Mouse (Mus musculus) myocyte (in vitro differentiated cells): Measurements from ENCODE around the gene Srrt.

Experiments used
- E2F4 ChIP-seq: IDR thresholded peaks from one replicate; pipeline ENCODE4 v1.6.1; 2011; ENCODE audit warnings: mild to moderate bottlenecking, control low read depth, moderate library complexity; ENCODE audit not compliant: insufficient read depth
- MYOD1 ChIP-seq, 3 experiments: IDR thresholded peaks; one replicate each; pipeline ENCODE4 v1.6.1; 2011; ENCODE audit warnings: control low read depth in 2 of 3, low read depth in 2 of 3, mild to moderate bottlenecking in 2 of 3, moderate library complexity in 1 of 3; ENCODE audit not compliant: insufficient read length in 2 of 3, control insufficient read depth in 1 of 3
- POLR2A ChIP-seq: IDR thresholded peaks from one replicate; pipeline ENCODE4 v1.6.1; 2011; ENCODE audit warnings: low read depth, mild to moderate bottlenecking, control low read depth, moderate library complexity; ENCODE audit not compliant: insufficient read length
- REST ChIP-seq: IDR thresholded peaks from one replicate; pipeline ENCODE4 v1.6.1; 2011; ENCODE audit warnings: mild to moderate bottlenecking, control low read depth, moderate library complexity; ENCODE audit not compliant: insufficient read depth, insufficient read length
- SRF ChIP-seq: IDR thresholded peaks from one replicate; pipeline ENCODE4 v1.6.1; 2011; ENCODE audit warnings: low read depth; ENCODE audit not compliant: control insufficient read depth, insufficient read length
- TCF12 ChIP-seq: IDR thresholded peaks from one replicate; pipeline ENCODE4 v1.6.1; 2011; ENCODE audit warnings: mild to moderate bottlenecking, control low read depth; ENCODE audit not compliant: poor library complexity, insufficient read depth, severe bottlenecking

GRCm38 (mm10) chr5:137354091-137354490 lies 46.6 kb upstream of the Srrt start:
- TF ChIP-seq POLR2A = no peak
- no peak for TF ChIP-seq E2F4
- TF ChIP-seq SRF = no peak
- TF ChIP-seq REST = no peak
- no peak for TF ChIP-seq MYOD1 (IDR thresholded peaks at IDR 0.05; ENCODE audit: control insufficient read depth in 1 of 3, insufficient read length in 2 of 3, low read depth in 2 of 3)
- TF ChIP-seq TCF12 = no peak
